Mouse (Mus musculus): ENCODE measurements around the gene Gm10491. TPM values are rescaled to one million over a fixed set of nuclear protein-coding genes. Genes with fewer than 3 reads are reported as not detected.

Gm10491 gene
- polyA plus RNA-seq, 1 experiment from 2014 or later = not detected

DNA sequence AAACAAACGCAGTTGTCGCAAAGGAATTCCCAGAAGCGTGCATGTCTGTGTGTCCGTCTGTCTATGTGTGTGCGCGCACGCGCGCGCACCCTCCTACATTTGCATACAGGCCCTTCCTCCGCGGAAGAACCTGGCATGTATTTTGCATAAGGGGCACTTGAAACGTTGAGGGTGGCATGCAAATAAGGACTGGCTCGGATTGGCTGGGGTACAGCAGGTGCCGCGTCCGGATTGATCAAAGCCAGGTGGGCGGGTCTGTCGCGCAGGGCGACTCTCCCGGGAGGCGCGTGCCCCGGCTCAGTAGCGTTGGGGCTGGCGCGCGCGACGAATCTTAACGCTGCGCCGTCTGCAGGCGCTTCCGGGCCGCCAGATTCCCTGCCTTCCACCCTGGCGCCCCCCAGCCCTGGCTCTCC lies 29.6 kb downstream of the Gm10491 start, which contains the start of gene Pim2:
Gene Pim2, plus strand, starts transcription at position 256 of the 413 bp plus-strand sequence.
- Histone ChIP-seq H3K4me1 (no peaks in the 10 kb centered on the region), H3K27ac (replicated peaks) (0 out of 2 replicates have a peak within 1 kb of the TSS, but pooled peaks have one; percentile 35), H3K4me2 (replicated peaks) (peak within 1 kb of the TSS; percentile 77), H3K36me3 (peaks cover 5% of the 10 kb centered on the region; the same call in 1 of the 2 replicates), H3K9me3 (no peaks in the 10 kb centered on the region), H3K9ac (replicated peaks) (peak within 1 kb of the TSS; percentile 52), H3K4me3 (peak within 1 kb of the TSS; percentile 53), H3K27me3 (no peaks in the 10 kb centered on the region)
- WGBS = 29% methylated on average over 37 of the region's 38 CpGs
- ATAC-seq (ENCODE audit: low FRiP score, low read depth) = peak; percentile 88

DNA sequence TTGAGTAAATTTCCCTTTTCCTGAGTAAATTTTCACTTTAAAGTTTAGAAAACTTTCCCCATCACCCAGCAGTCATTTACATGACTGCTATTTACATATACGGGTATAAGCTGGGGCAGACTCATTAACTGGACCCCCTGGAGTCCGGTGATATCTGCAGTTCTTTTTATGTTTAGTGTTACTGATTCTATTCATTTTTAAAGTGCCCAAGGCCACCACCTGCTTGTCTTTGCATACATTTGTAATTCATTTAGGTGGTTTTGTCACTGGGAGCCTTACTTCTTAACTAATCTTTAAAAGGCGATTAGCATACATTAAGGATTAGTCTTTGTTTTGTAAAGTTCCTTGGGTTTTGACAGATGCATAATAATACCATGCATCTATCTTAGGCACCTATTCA lies 37.8 kb downstream of the Gm10491 start:
- no peaks in the 10 kb centered on the region for H3K9me3 ChIP-seq
- H3K4me2 ChIP-seq (replicated peaks) = 0 out of 2 replicates have a peak overlapping the region, but pooled peaks have one; percentile 11
- no peak overlapping the region for H3K9ac ChIP-seq (replicated peaks)
- no peak overlapping the region for H3K27ac ChIP-seq (replicated peaks)
- peak; percentile 62 for ATAC-seq (ENCODE audit: low FRiP score, low read depth)
- 23% methylated on average over 3 of the region's 3 CpGs for WGBS
- no peaks in the 10 kb centered on the region; the same call in 1 of the 2 replicates for H3K4me1 ChIP-seq
- H3K27me3 ChIP-seq = no peaks in the 10 kb centered on the region
- H3K4me3 ChIP-seq = no peak overlapping the region
- H3K36me3 ChIP-seq = peaks cover 19% of the 10 kb centered on the region

DNA sequence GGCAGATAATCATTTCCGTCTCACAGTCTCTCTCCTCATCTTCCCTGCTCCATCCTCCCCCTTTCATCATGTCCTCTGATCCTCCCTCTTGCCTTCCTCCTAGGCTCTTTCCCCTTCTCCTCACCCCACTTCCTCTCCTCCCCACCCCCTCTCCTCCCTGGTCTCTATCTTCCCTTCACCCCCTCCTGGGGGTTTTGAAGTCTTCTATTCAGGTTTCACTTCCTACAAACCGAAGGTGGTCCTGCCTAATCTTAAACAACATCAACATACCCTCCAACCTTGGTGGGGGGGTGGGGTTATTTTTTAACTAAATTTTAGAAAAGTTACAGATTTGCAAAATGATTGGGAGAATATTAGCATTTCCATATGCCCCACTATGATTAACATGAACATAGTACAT lies 39.1 kb downstream of the Gm10491 start:
- Histone ChIP-seq H3K4me3 (no peak overlapping the region), H3K27me3 (no peaks in the 10 kb centered on the region), H3K4me2 (replicated peaks) (no peak overlapping the region), H3K9me3 (no peaks in the 10 kb centered on the region), H3K4me1 (no peaks in the 10 kb centered on the region; the same call in 1 of the 2 replicates), H3K36me3 (peaks cover 15% of the 10 kb centered on the region; the same call in 1 of the 2 replicates), H3K9ac (replicated peaks) (no peak overlapping the region), H3K27ac (replicated peaks) (no peak overlapping the region)
- 34% methylated on average over 2 of the region's 2 CpGs for WGBS
- no peak for ATAC-seq (ENCODE audit: low FRiP score, low read depth)

DNA sequence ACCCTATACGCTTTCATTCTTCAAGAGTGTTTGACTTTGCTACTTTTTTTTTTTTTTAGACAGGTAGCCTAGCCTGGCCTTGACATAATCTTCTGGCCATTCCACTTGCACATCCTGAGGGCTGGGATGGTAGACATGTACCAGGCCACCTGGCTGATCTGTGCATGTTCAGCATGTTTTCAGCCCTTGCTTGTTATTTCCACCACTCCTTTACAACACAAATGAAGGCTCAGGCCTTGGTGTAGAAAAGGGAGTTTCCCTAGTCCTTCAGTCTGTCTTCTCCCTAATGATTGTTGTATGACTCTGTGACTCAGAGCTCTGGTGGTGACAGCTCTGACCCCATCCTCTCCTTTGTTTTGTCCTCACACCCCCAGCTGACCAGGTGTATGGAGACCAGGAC lies 40.5 kb downstream of the Gm10491 start:
- peaks cover 12% of the 10 kb centered on the region; the same call in 1 of the 2 replicates for H3K36me3 ChIP-seq
- no peak overlapping the region for H3K4me3 ChIP-seq
- no peaks in the 10 kb centered on the region for H3K9me3 ChIP-seq
- 95% methylated on average over 1 of the region's 1 CpGs for WGBS
- no peak overlapping the region for H3K27ac ChIP-seq (replicated peaks)
- no peak for ATAC-seq (ENCODE audit: low FRiP score, low read depth)
- H3K4me1 ChIP-seq = no peaks in the 10 kb centered on the region; the same call in 1 of the 2 replicates
- H3K27me3 ChIP-seq = no peaks in the 10 kb centered on the region
- H3K9ac ChIP-seq (replicated peaks) = no peak overlapping the region
- no peak overlapping the region for H3K4me2 ChIP-seq (replicated peaks)

DNA sequence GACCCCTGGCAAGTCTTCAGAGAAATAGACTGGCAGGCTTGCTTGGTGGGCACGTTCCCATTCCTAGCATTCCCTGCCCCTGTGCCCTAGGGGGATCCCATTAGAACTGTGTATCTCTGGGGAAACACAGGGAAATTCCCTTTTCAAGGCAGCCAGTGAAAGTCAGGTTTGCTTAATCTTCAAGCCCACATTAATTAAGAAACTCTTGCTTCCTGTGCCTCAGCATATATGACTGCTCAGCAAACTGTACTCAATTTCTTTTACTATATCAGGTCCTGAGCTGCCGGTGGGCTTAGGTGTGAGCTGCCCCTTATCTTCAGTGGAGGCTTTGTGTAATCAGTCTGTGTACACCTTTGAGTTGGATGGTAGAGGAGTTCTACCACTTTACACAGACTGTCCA lies 41.8 kb downstream of the Gm10491 start:
- H3K4me2 ChIP-seq (replicated peaks) = no peak overlapping the region
- H3K27me3 ChIP-seq = no peaks in the 10 kb centered on the region
- H3K9me3 ChIP-seq = no peaks in the 10 kb centered on the region
- peaks cover 7% of the 10 kb centered on the region; the same call in 1 of the 2 replicates for H3K36me3 ChIP-seq
- WGBS = 71% methylated on average over 2 of the region's 2 CpGs
- H3K27ac ChIP-seq (replicated peaks) = no peak overlapping the region
- H3K4me1 ChIP-seq = no peaks in the 10 kb centered on the region; the same call in 1 of the 2 replicates
- ATAC-seq (ENCODE audit: low FRiP score, low read depth) = no peak
- no peak overlapping the region for H3K9ac ChIP-seq (replicated peaks)
- no peak overlapping the region for H3K4me3 ChIP-seq

DNA sequence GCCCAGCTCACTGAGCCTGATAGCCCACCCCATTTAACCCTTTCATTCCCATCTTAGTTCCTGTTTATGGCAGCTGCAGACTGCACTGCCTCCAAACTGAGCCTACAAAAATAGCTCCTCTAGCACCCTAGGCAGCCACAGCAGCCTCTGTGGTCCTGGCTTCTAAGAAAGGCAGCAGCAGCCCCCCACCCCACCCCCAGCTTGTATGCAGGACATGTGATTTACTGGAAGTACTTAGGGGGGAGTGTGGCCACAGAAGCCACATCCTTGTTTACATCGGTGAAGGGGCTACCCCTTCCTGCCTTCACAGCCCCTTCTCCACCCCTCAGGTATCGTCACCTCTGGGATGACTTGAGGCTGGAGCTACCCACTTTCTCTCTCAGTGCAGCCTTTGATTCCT lies 42.3 kb downstream of the Gm10491 start:
- ATAC-seq (ENCODE audit: low FRiP score, low read depth) = no peak
- 83% methylated on average over 2 of the region's 2 CpGs for WGBS
- no peaks in the 10 kb centered on the region; the same call in 1 of the 2 replicates for H3K4me1 ChIP-seq

DNA sequence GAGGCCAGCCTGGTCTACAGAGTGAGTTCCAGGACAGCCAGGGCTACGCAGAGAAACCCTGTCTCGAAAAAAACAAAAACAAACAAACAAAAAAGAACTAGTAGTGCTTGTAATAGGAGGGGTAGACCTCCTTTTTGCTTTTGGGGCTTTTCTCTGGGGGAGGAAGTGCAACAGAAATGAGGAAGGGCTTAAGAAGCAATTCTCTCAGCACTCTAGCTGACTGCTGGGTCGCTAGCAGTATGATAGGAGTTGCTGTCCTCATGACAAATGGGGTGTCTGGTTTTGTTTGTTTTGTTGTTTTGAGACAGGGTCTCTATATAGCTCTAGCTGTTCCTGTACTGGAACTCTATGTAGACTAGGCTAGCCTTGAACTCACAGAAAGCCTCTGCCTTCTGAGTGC lies 43.1 kb downstream of the Gm10491 start:
- H3K27ac ChIP-seq (replicated peaks) = no peak overlapping the region
- no peaks in the 10 kb centered on the region for H3K9me3 ChIP-seq
- H3K36me3 ChIP-seq = peaks cover 7% of the 10 kb centered on the region; the same call in 1 of the 2 replicates
- no peaks in the 10 kb centered on the region for H3K27me3 ChIP-seq
- no peak overlapping the region for H3K4me3 ChIP-seq
- 84% methylated on average over 3 of the region's 3 CpGs for WGBS
- H3K9ac ChIP-seq (replicated peaks) = no peak overlapping the region
- no peak for ATAC-seq (ENCODE audit: low FRiP score, low read depth)
- no peaks in the 10 kb centered on the region; the same call in 1 of the 2 replicates for H3K4me1 ChIP-seq
- H3K4me2 ChIP-seq (replicated peaks) = no peak overlapping the region

More for the DNA sequence above, 42.3 kb downstream of the Gm10491 start:
- Histone ChIP-seq H3K4me3 (no peak overlapping the region), H3K27me3 (no peaks in the 10 kb centered on the region), H3K4me2 (replicated peaks) (no peak overlapping the region), H3K27ac (replicated peaks) (no peak overlapping the region), H3K36me3 (peaks cover 7% of the 10 kb centered on the region; the same call in 1 of the 2 replicates), H3K9ac (replicated peaks) (no peak overlapping the region), H3K9me3 (no peaks in the 10 kb centered on the region)

DNA sequence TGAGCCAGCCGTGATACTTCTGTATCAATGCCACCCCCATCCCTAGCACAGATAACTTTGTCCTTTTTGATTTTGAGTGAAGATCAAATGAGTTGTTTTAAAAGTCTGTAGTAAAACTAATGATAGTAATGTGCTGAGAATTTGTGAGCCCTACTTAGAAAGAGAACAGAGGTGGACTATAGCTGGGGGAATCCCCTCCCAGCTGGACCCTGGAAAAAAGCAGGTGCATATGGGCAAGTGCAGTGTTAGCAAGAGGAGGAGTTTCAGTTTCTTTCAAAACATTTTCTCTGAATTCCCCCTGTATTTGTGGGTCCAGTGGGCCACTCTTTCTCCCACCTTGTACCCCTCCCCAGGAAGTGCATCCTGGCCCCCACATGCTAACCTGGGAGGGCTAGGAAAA lies 44.5 kb downstream of the Gm10491 start:
- Histone ChIP-seq H3K27me3 (no peaks in the 10 kb centered on the region), H3K36me3 (peaks cover 4% of the 10 kb centered on the region; the same call in 1 of the 2 replicates), H3K4me1 (no peaks in the 10 kb centered on the region; the same call in 1 of the 2 replicates), H3K27ac (replicated peaks) (no peak overlapping the region), H3K4me2 (replicated peaks) (no peak overlapping the region), H3K4me3 (no peak overlapping the region), H3K9me3 (no peaks in the 10 kb centered on the region), H3K9ac (replicated peaks) (no peak overlapping the region)
- ATAC-seq (ENCODE audit: low FRiP score, low read depth) = no peak
- WGBS = 84% methylated on average over 1 of the region's 1 CpGs

DNA sequence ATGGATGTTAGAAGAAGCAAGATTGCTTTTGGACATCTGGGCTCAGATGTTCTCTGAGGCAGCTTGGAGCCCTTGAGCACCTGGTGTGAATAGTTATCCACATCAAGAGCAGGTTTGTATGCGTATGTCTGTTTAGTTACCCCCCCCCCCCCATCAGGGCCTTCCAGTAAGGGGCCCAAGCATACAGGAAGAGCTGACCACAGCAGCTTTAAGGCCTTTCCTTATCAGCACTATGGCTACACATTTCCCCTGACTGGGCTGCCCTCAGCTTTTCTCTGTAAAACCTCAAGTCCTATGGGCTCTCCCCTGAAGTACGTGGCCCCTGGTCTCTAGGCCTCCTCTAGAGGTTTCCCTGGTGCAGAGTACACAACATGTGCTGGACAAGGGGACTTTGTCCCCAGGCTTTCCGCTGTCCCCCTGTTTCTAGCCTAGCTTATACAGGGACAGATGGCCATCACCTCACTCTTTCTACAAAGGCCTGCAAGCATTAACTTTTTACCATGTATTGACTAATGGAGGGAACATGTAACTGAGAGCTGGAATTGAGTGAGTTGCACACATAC lies 48.4 kb downstream of the Gm10491 start:
- H3K4me3 ChIP-seq = no peak overlapping the region
- H3K27me3 ChIP-seq = no peaks in the 10 kb centered on the region
- no peak for ATAC-seq (ENCODE audit: low FRiP score, low read depth)
- H3K4me2 ChIP-seq (replicated peaks) = no peak overlapping the region
- H3K9me3 ChIP-seq = no peaks in the 10 kb centered on the region
- H3K36me3 ChIP-seq = 0 out of 2 replicates have a peak, but pooled peaks cover 4% of the 10 kb centered on the region
- H3K4me1 ChIP-seq = no peaks in the 10 kb centered on the region
- H3K9ac ChIP-seq (replicated peaks) = no peak overlapping the region
- no peak overlapping the region for H3K27ac ChIP-seq (replicated peaks)
- WGBS = 85% methylated on average over 3 of the region's 3 CpGs

Other genes starting within 250 kb of the Gm10491 start
- 29.2 and 33.2 TPM in 2 replicates for gene Plp2, start 236.4 kb downstream of the Gm10491 start, polyA plus RNA-seq (2016; fragmentation: Nextera tagmentation; extraction: Ambion mirVana)
- gene Magix, start 226.6 kb downstream of the Gm10491 start, polyA plus RNA-seq (2016; fragmentation: Nextera tagmentation; extraction: Ambion mirVana) = 0.09 TPM in 1 of 2 replicates, not detected in the other
- gene Gpkow, start 210.7 kb downstream of the Gm10491 start, polyA plus RNA-seq (2016; fragmentation: Nextera tagmentation; extraction: Ambion mirVana) = 43.6 and 45.7 TPM in 2 replicates
- gene Wdr45, start 193.5 kb downstream of the Gm10491 start, polyA plus RNA-seq (2016; fragmentation: Nextera tagmentation; extraction: Ambion mirVana) = 26.4 and 27.0 TPM in 2 replicates
- gene Gm45208, start 185.6 kb downstream of the Gm10491 start, polyA plus RNA-seq (2016; fragmentation: Nextera tagmentation; extraction: Ambion mirVana) = not detected in 2 replicates
- gene Praf2, start 179.4 kb downstream of the Gm10491 start, polyA plus RNA-seq (2016; fragmentation: Nextera tagmentation; extraction: Ambion mirVana) = 88.8 and 89.2 TPM in 2 replicates
- gene Ccdc120, start 156.9 kb downstream of the Gm10491 start, polyA plus RNA-seq (2016; fragmentation: Nextera tagmentation; extraction: Ambion mirVana) = 27.5 and 34.1 TPM in 2 replicates
- 37.6 and 39.1 TPM in 2 replicates for gene Tfe3, start 145.3 kb downstream of the Gm10491 start, polyA plus RNA-seq (2016; fragmentation: Nextera tagmentation; extraction: Ambion mirVana)
- 78.3 and 80.8 TPM in 2 replicates for gene Gripap1, start 118.1 kb downstream of the Gm10491 start, polyA plus RNA-seq (2016; fragmentation: Nextera tagmentation; extraction: Ambion mirVana)
- gene Kcnd1, start 85.5 kb downstream of the Gm10491 start, polyA plus RNA-seq (2016; fragmentation: Nextera tagmentation; extraction: Ambion mirVana) = 0.96 and 1.5 TPM in 2 replicates
- gene Otud5, start 66.5 kb downstream of the Gm10491 start, polyA plus RNA-seq (2016; fragmentation: Nextera tagmentation; extraction: Ambion mirVana) = 63.2 and 68.3 TPM in 2 replicates
- gene Pim2, start 29.6 kb downstream of the Gm10491 start, polyA plus RNA-seq (2016; fragmentation: Nextera tagmentation; extraction: Ambion mirVana) = 19.2 and 19.7 TPM in 2 replicates
- 31.0 and 31.4 TPM in 2 replicates for gene Slc35a2, start 23.8 kb downstream of the Gm10491 start, polyA plus RNA-seq (2016; fragmentation: Nextera tagmentation; extraction: Ambion mirVana)
- 177 and 180 TPM in 2 replicates for gene Pqbp1, start 8.6 kb downstream of the Gm10491 start, polyA plus RNA-seq (2016; fragmentation: Nextera tagmentation; extraction: Ambion mirVana)
- gene Timm17b, start 8.5 kb downstream of the Gm10491 start, polyA plus RNA-seq (2016; fragmentation: Nextera tagmentation; extraction: Ambion mirVana) = 156 and 160 TPM in 2 replicates
- not detected in 2 replicates for gene Gm10490, start 1.7 kb upstream of the Gm10491 start, polyA plus RNA-seq (2016; fragmentation: Nextera tagmentation; extraction: Ambion mirVana)
- 77.5 and 87.2 TPM in 2 replicates for gene Pcsk1n, start 12.0 kb upstream of the Gm10491 start, polyA plus RNA-seq (2016; fragmentation: Nextera tagmentation; extraction: Ambion mirVana)
- gene Eras, start 20.8 kb upstream of the Gm10491 start, polyA plus RNA-seq (2016; fragmentation: Nextera tagmentation; extraction: Ambion mirVana) = not detected in 2 replicates
- gene Hdac6, start 40.1 kb upstream of the Gm10491 start, polyA plus RNA-seq (2016; fragmentation: Nextera tagmentation; extraction: Ambion mirVana) = 80.1 and 87.9 TPM in 2 replicates
- 1.5 TPM in 2 replicates for gene Gata1, start 70.2 kb upstream of the Gm10491 start, polyA plus RNA-seq (2016; fragmentation: Nextera tagmentation; extraction: Ambion mirVana)
- not detected in 2 replicates for gene Glod5, start 110.7 kb upstream of the Gm10491 start, polyA plus RNA-seq (2016; fragmentation: Nextera tagmentation; extraction: Ambion mirVana)
- gene Suv39h1, start 166.9 kb upstream of the Gm10491 start, polyA plus RNA-seq (2016; fragmentation: Nextera tagmentation; extraction: Ambion mirVana) = 68.5 and 70.3 TPM in 2 replicates
- gene Was, start 182.7 kb upstream of the Gm10491 start, polyA plus RNA-seq (2016; fragmentation: Nextera tagmentation; extraction: Ambion mirVana) = 0.22 and 0.26 TPM in 2 replicates
- gene Wdr13, start 225.1 kb upstream of the Gm10491 start, polyA plus RNA-seq (2016; fragmentation: Nextera tagmentation; extraction: Ambion mirVana) = 39.5 and 44.6 TPM in 2 replicates
- 397 and 431 TPM in 2 replicates for gene Rbm3, start 238.0 kb upstream of the Gm10491 start, polyA plus RNA-seq (2016; fragmentation: Nextera tagmentation; extraction: Ambion mirVana)

Measured in midbrain, embryonic 12.5 days (tissue).